Mouse (Mus musculus): ENCODE data around the gene S100pbp. TPM values are rescaled to one million over a fixed set of nuclear protein-coding genes. Genes with fewer than 3 reads are reported as not detected.

S100pbp gene
- polyA plus RNA-seq, 1 experiment, result not detected

- WGBS, result 94% methylated on average over 8 of the region's 8 CpGs
- H3K4me3 ChIP-seq (ENCODE audit: insufficient read depth, low read depth, low read length), result no peak overlapping the region
- peaks cover 3% of the 10 kb centered on the region for H3K4me1 ChIP-seq (ENCODE audit: control insufficient read depth, insufficient read depth, low read length)
- no peak overlapping the region for H3K27ac ChIP-seq (ENCODE audit: insufficient read depth, low read depth, low read length)
- TF ChIP-seq POLR2A (IDR thresholded peaks at IDR 0.05; ENCODE audit: insufficient read depth, low read depth, low read length) (no peak), CTCF (IDR thresholded peaks at IDR 0.05; ENCODE audit: insufficient read depth, low read depth, low read length) (no peak)
Measured at GRCm38 (mm10) chr4:129206792-129207191, 17.3 kb upstream of the S100pbp start.

- H3K4me3 ChIP-seq (ENCODE audit: insufficient read depth, low read depth, low read length), result no peak overlapping the region
- 32% methylated on average over 10 of the region's 10 CpGs for WGBS
- peak overlapping the region; percentile 78 for H3K27ac ChIP-seq (ENCODE audit: insufficient read depth, low read depth, low read length)
- peaks cover 7% of the 10 kb centered on the region for H3K4me1 ChIP-seq (ENCODE audit: control insufficient read depth, insufficient read depth, low read length)
- TF ChIP-seq POLR2A (IDR thresholded peaks at IDR 0.05; ENCODE audit: insufficient read depth, low read depth, low read length) (no peak), CTCF (IDR thresholded peaks at IDR 0.05; ENCODE audit: insufficient read depth, low read depth, low read length) (no peak)
Measured at GRCm38 (mm10) chr4:129204655-129205054, 15.1 kb upstream of the S100pbp start.

- no peak overlapping the region for H3K4me3 ChIP-seq (ENCODE audit: insufficient read depth, low read depth, low read length)
- H3K27ac ChIP-seq (ENCODE audit: insufficient read depth, low read depth, low read length), result no peak overlapping the region
- peaks cover 4% of the 10 kb centered on the region for H3K4me1 ChIP-seq (ENCODE audit: control insufficient read depth, insufficient read depth, low read length)
- WGBS, result 95% methylated on average over 6 of the region's 6 CpGs
- TF ChIP-seq CTCF (IDR thresholded peaks at IDR 0.05; ENCODE audit: insufficient read depth, low read depth, low read length) (no peak), POLR2A (IDR thresholded peaks at IDR 0.05; ENCODE audit: insufficient read depth, low read depth, low read length) (no peak)
Measured at GRCm38 (mm10) chr4:129197514-129197913, 8.0 kb upstream of the S100pbp start.

DNA sequence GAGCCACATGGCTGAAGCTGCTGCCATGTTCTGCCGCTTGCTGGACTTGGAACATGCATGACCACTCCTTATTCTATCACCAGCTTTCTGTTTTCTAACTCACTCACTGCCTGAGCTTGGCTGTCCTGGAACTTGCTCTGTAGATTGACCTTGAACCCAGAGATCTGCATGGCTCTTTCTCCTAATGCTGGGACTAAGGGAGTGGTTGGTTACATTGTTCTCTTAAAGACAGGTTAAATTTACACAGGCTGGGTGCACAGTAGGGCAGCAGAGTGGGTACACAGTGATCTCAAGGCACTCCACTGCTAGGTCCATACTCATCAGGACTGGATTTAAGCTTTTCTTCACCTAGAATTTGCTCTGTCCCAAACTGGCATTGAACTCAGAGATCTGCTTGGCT, 4.8 kb upstream of the S100pbp start:
- 93% methylated on average over 1 of the region's 1 CpGs for WGBS
- TF ChIP-seq CTCF (IDR thresholded peaks at IDR 0.05; ENCODE audit: insufficient read depth, low read depth, low read length), result no peak
- TF ChIP-seq POLR2A (IDR thresholded peaks at IDR 0.05; ENCODE audit: insufficient read depth, low read depth, low read length), result no peak

GRCm38 (mm10) chr4:129191691-129192090, 2.2 kb upstream of the S100pbp start:
- TF ChIP-seq POLR2A (IDR thresholded peaks at IDR 0.05; ENCODE audit: insufficient read depth, low read depth, low read length) (no peak), CTCF (IDR thresholded peaks at IDR 0.05; ENCODE audit: insufficient read depth, low read depth, low read length) (no peak)
- H3K27ac ChIP-seq (ENCODE audit: insufficient read depth, low read depth, low read length), result no peak overlapping the region
- peaks cover 6% of the 10 kb centered on the region for H3K4me1 ChIP-seq (ENCODE audit: control insufficient read depth, insufficient read depth, low read length)
- H3K4me3 ChIP-seq (ENCODE audit: insufficient read depth, low read depth, low read length), result no peak overlapping the region
- WGBS, result 80% methylated on average over 5 of the region's 5 CpGs

More for the DNA sequence above, 4.8 kb upstream of the S100pbp start:
- Histone ChIP-seq H3K4me3 (ENCODE audit: insufficient read depth, low read depth, low read length) (no peak overlapping the region), H3K4me1 (ENCODE audit: control insufficient read depth, insufficient read depth, low read length) (peaks cover 6% of the 10 kb centered on the region), H3K27ac (ENCODE audit: insufficient read depth, low read depth, low read length) (no peak overlapping the region)

GRCm38 (mm10) chr4:129190538-129190937, 1.0 kb upstream of the S100pbp start:
- no peak for TF ChIP-seq POLR2A (IDR thresholded peaks at IDR 0.05; ENCODE audit: insufficient read depth, low read depth, low read length)
- TF ChIP-seq CTCF (IDR thresholded peaks at IDR 0.05; ENCODE audit: insufficient read depth, low read depth, low read length), result no peak
- Histone ChIP-seq H3K4me3 (ENCODE audit: insufficient read depth, low read depth, low read length) (peak overlapping the region; percentile 77), H3K4me1 (ENCODE audit: control insufficient read depth, insufficient read depth, low read length) (peaks cover 6% of the 10 kb centered on the region), H3K27ac (ENCODE audit: insufficient read depth, low read depth, low read length) (no peak overlapping the region)
- WGBS, result 1% methylated on average over 12 of the region's 12 CpGs

DNA sequence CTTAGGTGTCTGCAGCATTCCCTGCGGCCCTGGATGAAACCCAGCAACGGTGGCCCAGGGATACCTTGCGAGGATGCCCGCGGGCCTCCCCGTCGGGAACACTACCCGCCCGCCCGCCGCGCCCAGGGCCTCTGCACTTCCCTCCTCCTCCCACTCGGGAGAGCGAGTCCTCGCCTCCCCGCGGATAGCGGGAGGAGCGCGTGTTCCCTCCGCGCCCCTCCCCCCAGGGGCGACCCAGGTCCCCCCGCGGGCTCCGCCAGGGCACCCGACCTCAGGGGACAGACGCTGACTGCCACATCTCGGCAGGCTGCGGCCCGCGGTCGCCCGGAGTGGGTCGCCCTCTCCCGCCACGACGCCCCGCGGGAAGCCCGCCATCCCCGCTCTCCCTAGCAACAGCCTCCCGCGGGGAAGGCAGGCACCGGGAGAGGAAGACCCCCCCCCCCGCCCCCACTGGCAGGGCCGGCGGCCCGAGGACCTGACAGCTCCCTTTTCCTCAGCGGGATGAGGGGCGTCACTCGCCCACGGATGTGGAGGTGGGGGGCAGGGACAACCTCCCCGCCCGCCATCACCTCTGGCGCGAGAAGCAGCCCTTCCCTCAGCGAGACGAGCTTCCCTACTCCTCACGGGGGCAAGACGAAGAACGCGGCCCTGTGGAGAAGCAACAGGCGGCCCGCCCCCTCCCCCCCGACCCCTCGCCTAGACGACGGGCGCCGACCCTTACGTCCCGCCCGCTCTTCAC, 555 bp downstream of the S100pbp start:
- Histone ChIP-seq H3K4me3 (ENCODE audit: insufficient read depth, low read depth, low read length) (peak overlapping the region; percentile 89), H3K4me1 (ENCODE audit: control insufficient read depth, insufficient read depth, low read length) (peaks cover 6% of the 10 kb centered on the region), H3K27ac (ENCODE audit: insufficient read depth, low read depth, low read length) (peak overlapping the region; percentile 61)
- TF ChIP-seq POLR2A (IDR thresholded peaks at IDR 0.05; ENCODE audit: insufficient read depth, low read depth, low read length), result no peak
- no peak for TF ChIP-seq CTCF (IDR thresholded peaks at IDR 0.05; ENCODE audit: insufficient read depth, low read depth, low read length)
- WGBS, result under 1% methylated on average over 72 of the region's 74 CpGs

DNA sequence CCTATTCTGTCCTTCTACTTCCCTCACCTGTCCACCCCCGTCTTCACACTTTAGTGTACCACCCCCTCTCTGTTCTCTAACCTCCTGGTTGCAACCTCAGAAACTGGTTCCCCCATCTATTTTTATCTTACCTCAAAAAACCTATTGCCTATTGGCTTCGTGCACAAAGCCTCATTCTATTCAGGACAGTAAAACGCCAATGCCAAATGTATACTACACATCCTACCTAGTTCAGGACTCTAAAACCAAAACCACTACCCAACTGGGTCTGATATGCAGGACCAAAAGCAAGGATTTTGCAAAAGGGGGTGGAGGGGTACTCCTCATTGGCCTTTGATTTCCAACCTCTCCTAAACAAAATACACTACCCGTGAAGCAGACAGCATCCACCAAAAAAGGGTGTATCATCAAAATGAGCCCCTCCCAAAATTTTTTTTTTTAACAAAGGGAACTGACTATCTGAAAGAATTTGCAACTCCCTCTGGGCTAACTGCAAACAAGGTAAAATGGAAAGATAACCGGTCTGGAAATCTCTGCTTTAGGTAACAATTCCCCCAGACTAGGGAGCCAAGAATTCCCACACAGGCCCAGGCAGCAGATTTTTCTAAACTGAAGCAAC, 1.4 kb downstream of the S100pbp start:
- Histone ChIP-seq H3K27ac (ENCODE audit: insufficient read depth, low read depth, low read length) (no peak overlapping the region), H3K4me3 (ENCODE audit: insufficient read depth, low read depth, low read length) (no peak overlapping the region), H3K4me1 (ENCODE audit: control insufficient read depth, insufficient read depth, low read length) (peaks cover 6% of the 10 kb centered on the region)
- WGBS, result 21% methylated on average over 5 of the region's 5 CpGs
- TF ChIP-seq POLR2A (IDR thresholded peaks at IDR 0.05; ENCODE audit: insufficient read depth, low read depth, low read length), result no peak
- no peak for TF ChIP-seq CTCF (IDR thresholded peaks at IDR 0.05; ENCODE audit: insufficient read depth, low read depth, low read length)

DNA sequence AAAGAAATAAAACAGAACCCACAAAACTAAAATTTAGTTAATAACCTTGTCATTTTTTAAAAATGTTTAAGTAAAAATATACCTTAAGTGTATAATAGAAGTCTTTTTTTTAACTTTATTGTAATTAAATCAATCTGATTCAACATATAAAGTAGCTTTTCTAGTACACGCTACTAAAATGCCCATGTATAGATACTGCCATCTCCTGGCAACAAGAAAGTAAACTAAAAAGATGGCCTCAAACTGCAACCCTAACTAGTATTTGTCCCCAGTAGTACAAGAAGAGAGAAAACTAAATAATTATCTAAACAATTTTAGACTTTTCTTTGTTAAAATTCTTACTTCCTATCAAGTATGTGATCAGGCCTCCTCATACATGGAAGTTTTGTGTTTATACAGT, 10.0 kb downstream of the S100pbp start:
- TF ChIP-seq CTCF (IDR thresholded peaks at IDR 0.05; ENCODE audit: insufficient read depth, low read depth, low read length) (no peak), POLR2A (IDR thresholded peaks at IDR 0.05; ENCODE audit: insufficient read depth, low read depth, low read length) (no peak)
- Histone ChIP-seq H3K27ac (ENCODE audit: insufficient read depth, low read depth, low read length) (no peak overlapping the region), H3K4me1 (ENCODE audit: control insufficient read depth, insufficient read depth, low read length) (no peaks in the 10 kb centered on the region), H3K4me3 (ENCODE audit: insufficient read depth, low read depth, low read length) (no peak overlapping the region)
- WGBS, result 14% methylated on average over 1 of the region's 1 CpGs
